Mouse (Mus musculus) liver, embryonic 14.5 days (tissue): Measurements from ENCODE around the gene Gm21981. TPM values are rescaled to one million over a fixed set of nuclear protein-coding genes. Genes with fewer than 3 reads are reported as not detected.
A peak's percentile ranks its signal among the peaks of the same experiment; 100 is the strongest.

ENCODE experiments used
- ATAC-seq: fragments of 200-750 bp; cut with Nextera tagmentation; 2 replicates; pipeline ENCODE4 v1.8.0; 2017; ENCODE audit warnings: moderate number of reproducible peaks, mild to moderate bottlenecking, moderate library complexity; ENCODE audit not compliant: insufficient read depth
- DNase-seq, 3 experiments: peaks; one replicate each; pipeline ENCODE4 v3.0.0-alpha.2; 2012 to 2013; ENCODE audit warnings: low read depth in 3 of 3, low spot score in 3 of 3
- H3K27ac ChIP-seq: fragments of 300-500 bp; sonication (generic); 2 replicates; pipeline ENCODE4 v1.5.1; 2014; ENCODE audit warnings: moderate library complexity, mild to moderate bottlenecking, control low read depth, inconsistent platforms
- H3K27me3 ChIP-seq: fragments of 300-500 bp; sonication (generic); 2 replicates; pipeline ENCODE4 v1.6.1; 2014; ENCODE audit warnings: mild to moderate bottlenecking, low read length, moderate library complexity; ENCODE audit not compliant: control insufficient read depth, insufficient read depth
- H3K36me3 ChIP-seq: fragments of 300-500 bp; sonication (generic); replicated peaks from 2 replicates; pipeline ENCODE4 v1.6.1; 2014; ENCODE audit warnings: low read depth; ENCODE audit not compliant: control insufficient read depth, insufficient read depth
- H3K4me1 ChIP-seq, 2 experiments: fragments of 200-500 bp in 1 of 2; fragments of 300-500 bp in 1 of 2; sonication (generic) in 1 of 2; replicated peaks; 2 replicates each; pipeline ENCODE4 v1.6.1; 2012 to 2014; ENCODE audit warnings: antibody characterized with exemption in 1 of 2, inconsistent platforms in 1 of 2, low read length in 1 of 2; ENCODE audit not compliant: control insufficient read depth in 2 of 2, insufficient read depth in 2 of 2
- H3K4me2 ChIP-seq: fragments of 300-500 bp; sonication (generic); 2 replicates; pipeline ENCODE4 v1.6.1; 2014; ENCODE audit warnings: low read depth, mild to moderate bottlenecking, control low read depth, moderate library complexity
- H3K4me3 ChIP-seq, 2 experiments: fragments of 200-500 bp in 1 of 2; fragments of 300-500 bp in 1 of 2; sonication (generic) in 1 of 2; 2 replicates each; pipeline ENCODE4 v1.5.1; 2012 to 2014; ENCODE audit warnings: low read depth in 2 of 2, low read length in 2 of 2, mild to moderate bottlenecking in 2 of 2, control low read depth in 1 of 2, inconsistent platforms in 1 of 2, moderate library complexity in 1 of 2; ENCODE audit not compliant: insufficient read depth in 1 of 2
- H3K9ac ChIP-seq: fragments of 300-500 bp; sonication (generic); replicated peaks from 2 replicates; pipeline ENCODE4 v1.6.1; 2014; ENCODE audit warnings: mild to moderate bottlenecking, control low read depth, moderate library complexity
- H3K9me3 ChIP-seq: fragments of 300-500 bp; sonication (generic); 2 replicates; pipeline ENCODE4 v1.6.1; 2016; ENCODE audit warnings: low read length, mixed read lengths; ENCODE audit not compliant: control insufficient read depth
- CTCF ChIP-seq: IDR thresholded peaks from 2 replicates; pipeline ENCODE4 v1.5.1; 2016; ENCODE audit warnings: antibody characterized with exemption, low read depth, control low read depth
- EP300 ChIP-seq: IDR thresholded peaks from 2 replicates; pipeline ENCODE4 v1.6.1; 2016; ENCODE audit warnings: antibody characterized with exemption, low read depth
- WGBS: fragments of 180-500 bp; shearing (Covaris S2); extraction: QIAGEN DNeasy Blood & Tissue Kit; methylation state at CpG from one replicate; pipeline ENCODE4 v1.1.7; 2014; ENCODE audit not compliant: insufficient replicate concordance; 5-methylcytosine and 5-hydroxymethylcytosine counted together
- polyA plus RNA-seq, 2 experiments: library from polyadenylated mRNA; depleted of rRNA in 1 of 2; stranded (reverse) in 1 of 2; unstranded in 1 of 2; fragments of >200 nt; fragmentation: Nextera tagmentation in 1 of 2; extraction: Ambion mirVana in 1 of 2; gene quantifications; 2 replicates each; pipeline versions ENCODE4 v1.2.1 to v1.2.3; 2012 to 2014

The Gm21981 gene
- polyA plus RNA-seq, 2 experiments: 0.32 TPM; not detected in 1

DNA sequence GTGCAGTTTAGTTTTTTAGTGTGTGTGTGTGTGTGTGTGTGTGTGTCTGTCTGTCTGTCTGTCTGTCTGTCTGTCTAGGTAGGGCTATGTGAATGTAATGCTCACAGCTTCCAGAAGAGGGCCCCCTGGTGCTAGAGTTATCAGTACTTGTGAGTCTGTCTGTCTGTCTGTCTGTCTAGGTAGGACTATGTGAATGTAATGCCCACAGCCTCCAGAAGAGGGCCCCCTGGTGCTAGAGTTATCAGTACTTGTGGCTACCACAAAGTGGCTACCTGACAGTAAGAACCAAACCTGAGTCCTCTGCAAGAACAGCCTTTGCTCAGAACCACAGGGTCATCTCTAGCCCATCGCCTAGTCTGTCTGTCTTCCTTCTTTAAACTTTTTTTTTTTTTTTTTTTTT, 47.6 kb downstream of the Gm21981 start:
- TF ChIP-seq EP300 (no peak), CTCF (peak; percentile 82)
- Histone ChIP-seq H3K9me3 (no peaks in the 10 kb centered on the region), H3K36me3 (peaks cover 2% of the 10 kb centered on the region; the same call in 1 of the 2 replicates), H3K4me3 (no peak overlapping the region), H3K4me2 (no peak overlapping the region), H3K9ac (no peak overlapping the region), H3K4me1 (0 out of 4 replicates have a peak, but pooled peaks cover 2 to 3% of the 10 kb centered on the region in 2 experiments), H3K27me3 (no peaks in the 10 kb centered on the region), H3K27ac (no peak overlapping the region)
- WGBS: 57% methylated on average over 1 of the region's 1 CpGs
- peak; percentile 33; the same call in 1 of the 2 replicates for ATAC-seq
- DNase-seq: peak; percentile 62 to 72 (median 64)

DNA sequence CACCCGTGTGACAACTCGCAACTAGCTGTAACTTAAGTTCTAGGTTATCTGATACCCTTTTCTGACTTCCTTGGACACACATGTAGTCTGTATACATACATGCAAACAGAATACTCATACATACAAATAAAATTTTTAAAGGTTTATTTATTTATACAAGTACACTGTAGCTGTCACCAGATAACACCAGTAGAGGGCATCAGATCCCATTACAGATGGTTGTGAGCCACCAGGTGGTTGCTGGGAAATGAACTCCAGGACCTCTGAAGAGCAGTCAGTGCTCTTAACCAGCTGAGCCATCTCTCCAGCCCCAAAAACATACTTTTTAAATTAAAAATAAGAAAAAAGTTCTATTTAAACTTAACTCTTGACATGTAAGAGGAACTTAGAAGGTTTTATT, 51.3 kb downstream of the Gm21981 start:
- H3K4me1 ChIP-seq: 0 out of 4 replicates have a peak, but pooled peaks cover 0 to 3% of the 10 kb centered on the region in 2 experiments
- WGBS: 82% methylated on average over 2 of the region's 2 CpGs
- H3K36me3 ChIP-seq: no peaks in the 10 kb centered on the region
- no peak for TF ChIP-seq EP300
- TF ChIP-seq CTCF: peak; percentile 27; the same call in 1 of the 2 replicates
- H3K4me2 ChIP-seq: no peak overlapping the region
- ATAC-seq: no peak
- no peak overlapping the region for H3K9ac ChIP-seq
- DNase-seq: no peak
- H3K27ac ChIP-seq: no peak overlapping the region
- no peaks in the 10 kb centered on the region for H3K27me3 ChIP-seq
- no peaks in the 10 kb centered on the region for H3K9me3 ChIP-seq
- no peak overlapping the region for H3K4me3 ChIP-seq

Other genes with a start within 250 kb of the Gm21981 start
- 13.8 and 15.5 TPM in 2 replicates for gene Taf8, start 192.2 kb downstream of the Gm21981 start, polyA plus RNA-seq (2012; rRNA removed)
- gene Taf8, start 192.2 kb downstream of the Gm21981 start, polyA plus RNA-seq (2014; fragmentation: Nextera tagmentation; extraction: Ambion mirVana): 10.4 and 11.8 TPM in 2 replicates
- 195 and 227 TPM in 2 replicates for gene Ccnd3, start 189.4 kb downstream of the Gm21981 start, polyA plus RNA-seq (2012; rRNA removed)
- 379 and 451 TPM in 2 replicates for gene Ccnd3, start 189.4 kb downstream of the Gm21981 start, polyA plus RNA-seq (2014; fragmentation: Nextera tagmentation; extraction: Ambion mirVana)
- 9.8 and 12.5 TPM in 2 replicates for gene Bysl, start 83.0 kb downstream of the Gm21981 start, polyA plus RNA-seq (2012; rRNA removed)
- gene Bysl, start 83.0 kb downstream of the Gm21981 start, polyA plus RNA-seq (2014; fragmentation: Nextera tagmentation; extraction: Ambion mirVana): 13.3 and 14.3 TPM in 2 replicates
- 20.7 and 23.1 TPM in 2 replicates for gene Med20, start 82.9 kb downstream of the Gm21981 start, polyA plus RNA-seq (2012; rRNA removed)
- gene Med20, start 82.9 kb downstream of the Gm21981 start, polyA plus RNA-seq (2014; fragmentation: Nextera tagmentation; extraction: Ambion mirVana): 23.2 and 25.7 TPM in 2 replicates
- 0.86 and 0.95 TPM in 2 replicates for gene Gm20517, start 82.9 kb downstream of the Gm21981 start, polyA plus RNA-seq (2012; rRNA removed)
- gene Gm20517, start 82.9 kb downstream of the Gm21981 start, polyA plus RNA-seq (2014; fragmentation: Nextera tagmentation; extraction: Ambion mirVana): 0.86 and 1.7 TPM in 2 replicates
- gene Usp49, start 63.8 kb downstream of the Gm21981 start, polyA plus RNA-seq (2012; rRNA removed): 6.4 and 6.6 TPM in 2 replicates
- 2.9 and 3.9 TPM in 2 replicates for gene Usp49, start 63.8 kb downstream of the Gm21981 start, polyA plus RNA-seq (2014; fragmentation: Nextera tagmentation; extraction: Ambion mirVana)
- gene Tomm6, start 6.1 kb downstream of the Gm21981 start, polyA plus RNA-seq (2012; rRNA removed): 63.2 and 88.6 TPM in 2 replicates
- 244 and 251 TPM in 2 replicates for gene Tomm6, start 6.1 kb downstream of the Gm21981 start, polyA plus RNA-seq (2014; fragmentation: Nextera tagmentation; extraction: Ambion mirVana)
- gene Frs3, start 5.4 kb downstream of the Gm21981 start, polyA plus RNA-seq (2012; rRNA removed): 3.0 and 3.7 TPM in 2 replicates
- gene Frs3, start 5.4 kb downstream of the Gm21981 start, polyA plus RNA-seq (2014; fragmentation: Nextera tagmentation; extraction: Ambion mirVana): 0.67 and 0.91 TPM in 2 replicates
- 0.11 TPM in 1 of 2 replicates, not detected in the other for gene Prickle4, start 281 bp upstream of the Gm21981 start, polyA plus RNA-seq (2012; rRNA removed)
- 0.23 TPM in 1 of 2 replicates, not detected in the other for gene Prickle4, start 281 bp upstream of the Gm21981 start, polyA plus RNA-seq (2014; fragmentation: Nextera tagmentation; extraction: Ambion mirVana)
- gene Pgc, start 32.4 kb upstream of the Gm21981 start, polyA plus RNA-seq (2012; rRNA removed): not detected in 2 replicates
- gene Pgc, start 32.4 kb upstream of the Gm21981 start, polyA plus RNA-seq (2014; fragmentation: Nextera tagmentation; extraction: Ambion mirVana): not detected in 2 replicates
- gene Tfeb, start 42.6 kb upstream of the Gm21981 start, polyA plus RNA-seq (2012; rRNA removed): 2.4 and 2.9 TPM in 2 replicates
- 3.2 and 3.7 TPM in 2 replicates for gene Tfeb, start 42.6 kb upstream of the Gm21981 start, polyA plus RNA-seq (2014; fragmentation: Nextera tagmentation; extraction: Ambion mirVana)
- 5.2 and 7.1 TPM in 2 replicates for gene Mdfi, start 140.2 kb upstream of the Gm21981 start, polyA plus RNA-seq (2012; rRNA removed)
- gene Mdfi, start 140.2 kb upstream of the Gm21981 start, polyA plus RNA-seq (2014; fragmentation: Nextera tagmentation; extraction: Ambion mirVana): 1.7 and 1.9 TPM in 2 replicates
- 9.4 and 10.1 TPM in 2 replicates for gene Foxp4, start 230.2 kb upstream of the Gm21981 start, polyA plus RNA-seq (2012; rRNA removed)
- 3.5 and 4.7 TPM in 2 replicates for gene Foxp4, start 230.2 kb upstream of the Gm21981 start, polyA plus RNA-seq (2014; fragmentation: Nextera tagmentation; extraction: Ambion mirVana)